Mouse (Mus musculus) spleen, adult 12 weeks (tissue): Measurements from ENCODE around the gene Aif1.
A peak's percentile ranks its signal among the peaks of the same experiment; 100 is the strongest.
"Not testable (repeated sequence)": the region's sequence is repeated elsewhere in the genome, so short reads cannot be mapped to it uniquely, and the experiment has no call there.

ENCODE experiments used
- DNase-seq: peaks from one replicate; pipeline ENCODE4 v3.0.0; 2022; ENCODE audit warnings: low spot score

Aif1 gene

GRCm38 (mm10) chr17:35146139-35146538 is 29.7 kb downstream of the Aif1 start:
- DNase-seq: no peak

- no peak for DNase-seq
Measured at GRCm38 (mm10) chr17:35141971-35142370, 33.9 kb downstream of the Aif1 start.

GRCm38 (mm10) chr17:35140490-35140996 is 35.3 kb downstream of the Aif1 start:
- DNase-seq: no peak

GRCm38 (mm10) chr17:35139269-35139668 is 36.6 kb downstream of the Aif1 start:
- no peak for DNase-seq

- DNase-seq: no peak
Measured at GRCm38 (mm10) chr17:35135591-35136320, 40.1 kb downstream of the Aif1 start.

GRCm38 (mm10) chr17:35134801-35135590 is 40.9 kb downstream of the Aif1 start, which contains the start of gene Bag6:
Gene Bag6, plus strand, starts transcription at chr17:35135178.
- DNase-seq: peak; percentile 95

- no peak for DNase-seq
Measured at GRCm38 (mm10) chr17:35133517-35133916, 42.4 kb downstream of the Aif1 start.

GRCm38 (mm10) chr17:35132174-35132560 is 43.7 kb downstream of the Aif1 start:
- no peak for DNase-seq

- DNase-seq: no peak
Measured at GRCm38 (mm10) chr17:35131500-35132173, 44.2 kb downstream of the Aif1 start, which contains the start of gene Apom. Gene Apom, minus strand, starts transcription at chr17:35132050.

GRCm38 (mm10) chr17:35131038-35131437 is 44.8 kb downstream of the Aif1 start:
- no peak for DNase-seq

GRCm38 (mm10) chr17:35128996-35129395 is 46.9 kb downstream of the Aif1 start:
- no peak for DNase-seq

GRCm38 (mm10) chr17:35127017-35127416 is 48.9 kb downstream of the Aif1 start:
- DNase-seq: no peak

GRCm38 (mm10) chr17:35126206-35126611 is 49.7 kb downstream of the Aif1 start, which contains the start of gene D17H6S53E:
Gene D17H6S53E, plus strand, starts transcription at chr17:35126373.
- peak; percentile 61 for DNase-seq

GRCm38 (mm10) chr17:35125578-35125977 is 50.3 kb downstream of the Aif1 start:
- no peak for DNase-seq

GRCm38 (mm10) chr17:35125081-35125480 is 50.8 kb downstream of the Aif1 start:
- DNase-seq: no peak

- DNase-seq: not testable (repeated sequence)
Measured at GRCm38 (mm10) chr17:35124261-35124896, 51.5 kb downstream of the Aif1 start.

GRCm38 (mm10) chr17:35123287-35123686 is 52.6 kb downstream of the Aif1 start:
- DNase-seq: not testable (repeated sequence)

GRCm38 (mm10) chr17:35121871-35122303 is 54.0 kb downstream of the Aif1 start, which contains the start of gene Csnk2b:
Gene Csnk2b, minus strand, starts transcription at chr17:35122053.
- DNase-seq: no peak

- peak; percentile 91 for DNase-seq
Measured at GRCm38 (mm10) chr17:35121143-35121799, 54.6 kb downstream of the Aif1 start, which contains the start of gene Gpank1. Gene Gpank1, plus strand, starts transcription at chr17:35121455.
